Mouse (Mus musculus): Measurements from ENCODE around the gene Triobp. TPM values are rescaled to one million over a fixed set of nuclear protein-coding genes. Genes with fewer than 3 reads are reported as not detected.

Gene Triobp
- 100 to 1,000 TPM; 111 to 142 TPM for total RNA-seq (2021)
- long read RNA-seq, experiment 1, transcript Triobp-201 (14 exons, 2,570 nt), result major isoform, 195 of 252 reads
- long read RNA-seq, experiment 1, partial matches to known transcripts, result 39 of 252 reads
- long read RNA-seq, experiment 1, other reads (novel, unspliced or antisense), result 11 of 252 reads
- long read RNA-seq, experiment 2, transcript Triobp-201 (14 exons, 2,570 nt), result major isoform, 71 of 90 reads
- long read RNA-seq, experiment 2, partial matches to known transcripts, result 13 of 90 reads
- long read RNA-seq, experiment 2, other reads (novel, unspliced or antisense), result 3 of 90 reads

DNA sequence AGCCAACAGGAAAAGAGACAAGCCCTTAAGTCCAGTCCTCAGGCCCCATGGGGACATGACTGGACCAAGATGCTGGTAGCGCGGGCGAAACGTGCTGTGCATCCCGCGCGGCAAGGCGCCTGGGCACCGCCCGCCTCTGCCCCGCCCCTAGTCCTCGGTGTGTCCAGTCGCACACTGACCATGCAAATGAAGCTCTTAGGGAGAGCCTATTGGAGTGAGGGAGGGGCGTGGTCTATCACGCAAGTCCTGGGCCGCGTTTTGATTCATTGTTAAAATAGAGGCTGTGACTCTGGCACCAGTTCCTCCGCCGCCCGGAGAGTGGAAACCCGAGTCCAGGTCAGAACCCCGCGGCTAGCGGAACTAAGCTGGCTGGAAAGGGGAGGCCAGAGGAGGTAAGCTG, at the start of gene Triobp:
Gene Triobp (plus strand): TSS at position 68 of the 400 bp plus-strand sequence.
- DNase-seq, result peak; percentile 92 to 94

DNA sequence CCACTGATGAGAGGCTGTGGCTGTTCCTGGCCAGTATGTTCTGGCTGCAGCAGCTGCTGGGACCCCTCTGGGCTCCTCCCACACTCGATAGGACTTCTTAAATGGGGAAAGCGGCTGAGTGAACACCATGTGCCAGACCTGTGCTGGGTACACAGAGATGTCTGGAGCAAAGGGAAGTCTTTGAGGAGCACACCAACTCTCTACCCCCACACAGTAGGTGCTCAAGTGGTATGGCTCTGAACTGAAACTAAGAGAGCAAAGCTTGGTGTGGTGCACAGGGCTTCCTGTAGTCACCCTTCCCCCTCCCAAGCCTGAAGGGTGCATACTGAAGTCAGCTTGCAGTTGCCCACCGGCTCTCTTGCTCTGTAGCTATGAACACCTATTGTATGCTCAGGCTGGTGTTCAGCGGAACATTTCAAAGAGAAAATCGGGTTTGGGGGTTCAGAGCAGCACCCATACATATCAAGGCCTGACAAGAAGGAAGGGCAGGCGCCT, 49.0 kb upstream of the Triobp start:
- no peak for DNase-seq

DNA sequence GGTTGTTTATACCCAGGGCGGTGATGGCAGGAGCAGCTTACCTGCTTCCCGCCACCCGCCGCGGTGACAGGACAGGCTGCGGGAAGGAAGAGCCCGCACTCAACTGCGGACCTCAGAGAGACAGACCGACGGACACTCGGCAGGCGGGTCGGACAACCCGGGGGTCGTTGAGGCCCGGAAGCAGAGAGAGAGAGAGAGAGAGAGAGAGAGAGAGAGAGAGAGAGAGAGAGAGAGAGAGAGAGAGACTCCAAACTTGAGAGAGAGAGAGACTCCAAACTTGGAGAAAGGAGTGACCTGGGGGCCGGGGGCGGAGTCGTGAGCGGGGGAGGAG, 48.1 kb upstream of the Triobp start, which contains the start of gene Gm49510:
Gene Gm49510 (plus strand): TSS at position 259 of the 331 bp plus-strand sequence.
- DNase-seq, result no peak

DNA sequence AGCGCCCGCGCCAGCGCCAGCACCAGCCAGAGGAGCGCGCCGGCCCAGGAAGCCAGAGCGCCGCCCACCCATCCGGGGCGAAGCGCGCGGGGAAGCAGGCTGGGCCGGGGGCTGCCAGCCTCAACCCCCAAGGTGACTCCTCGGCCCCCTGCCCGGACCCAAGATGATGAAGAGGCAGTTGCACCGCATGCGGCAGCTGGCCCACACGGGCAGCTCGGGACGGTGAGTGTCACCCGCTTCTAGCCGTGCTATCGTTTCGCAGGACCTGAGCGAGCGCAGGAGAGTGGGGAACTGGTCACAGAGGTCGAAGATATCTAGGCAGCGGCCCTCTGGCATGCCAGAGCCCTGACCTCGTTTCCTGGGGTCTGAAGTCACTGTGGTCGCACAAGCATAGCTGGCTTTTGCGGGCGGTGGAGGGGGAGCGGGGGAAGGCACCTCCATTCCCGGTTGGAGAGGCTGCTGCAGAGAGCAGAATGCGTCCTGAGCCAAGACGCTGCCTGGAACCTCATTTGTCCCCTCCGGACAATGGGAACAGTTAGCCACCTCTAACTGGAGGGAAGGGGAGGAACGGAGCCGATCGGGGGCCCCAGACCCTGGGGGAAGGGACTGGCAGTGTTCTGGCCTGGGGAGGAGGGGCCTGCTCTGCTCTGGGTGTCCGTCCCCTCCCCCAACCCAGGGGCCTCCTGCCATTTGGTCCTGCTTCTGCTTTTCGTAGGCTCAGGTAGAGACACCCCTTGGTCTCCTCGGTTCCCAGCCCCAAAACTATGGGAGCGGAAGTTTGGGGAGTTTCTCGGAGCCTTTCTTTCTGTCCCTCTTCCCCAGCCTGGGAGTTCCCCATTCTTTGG, 47.6 kb upstream of the Triobp start, which contains the start of gene Sh3bp1:
Gene Sh3bp1 (plus strand): TSS at position 29 of the 845 bp plus-strand sequence.
- DNase-seq, result peak; percentile 75 to 86

DNA sequence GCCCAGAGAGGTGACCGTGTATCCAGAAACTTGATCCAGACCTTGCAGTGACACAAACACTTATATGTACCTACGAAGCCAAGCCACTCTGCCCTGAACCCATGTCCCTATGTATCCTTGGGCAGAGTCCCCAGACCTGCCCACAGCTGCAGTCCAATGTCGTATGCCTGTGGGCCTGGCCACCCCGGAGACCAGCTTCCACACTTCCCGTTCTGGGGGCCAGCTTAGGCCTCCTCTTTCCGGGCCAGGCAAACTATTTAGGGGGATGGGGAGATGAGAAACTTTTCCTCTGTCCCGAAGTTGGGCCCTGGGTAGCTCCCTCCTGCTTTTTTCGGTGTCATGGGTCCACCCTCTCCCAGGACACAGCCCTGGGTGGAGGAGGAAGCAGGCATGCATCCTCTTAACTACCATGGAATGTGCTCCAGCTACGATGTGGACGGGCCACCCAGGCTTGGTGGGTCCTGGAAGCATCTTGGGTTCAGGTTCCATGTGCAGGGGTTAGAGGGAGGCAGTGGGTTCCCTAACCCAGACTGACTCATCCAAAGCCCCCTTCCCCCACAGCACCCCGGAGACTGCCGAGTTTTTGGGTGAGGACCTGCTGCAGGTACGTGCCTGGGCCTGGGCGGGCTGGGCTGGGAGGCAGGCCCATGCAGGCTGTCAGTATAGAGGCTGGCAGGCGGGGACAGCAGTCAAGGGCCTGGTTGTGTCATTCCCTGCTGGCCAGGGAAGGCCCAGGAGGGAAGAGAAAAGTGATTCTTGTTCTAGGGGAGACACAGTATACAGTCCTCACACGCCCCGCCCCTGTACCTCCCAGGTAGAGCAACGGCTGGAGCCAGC, 46.7 kb upstream of the Triobp start:
- DNase-seq, result peak in 1 of 2 experiments; percentile 40

DNA sequence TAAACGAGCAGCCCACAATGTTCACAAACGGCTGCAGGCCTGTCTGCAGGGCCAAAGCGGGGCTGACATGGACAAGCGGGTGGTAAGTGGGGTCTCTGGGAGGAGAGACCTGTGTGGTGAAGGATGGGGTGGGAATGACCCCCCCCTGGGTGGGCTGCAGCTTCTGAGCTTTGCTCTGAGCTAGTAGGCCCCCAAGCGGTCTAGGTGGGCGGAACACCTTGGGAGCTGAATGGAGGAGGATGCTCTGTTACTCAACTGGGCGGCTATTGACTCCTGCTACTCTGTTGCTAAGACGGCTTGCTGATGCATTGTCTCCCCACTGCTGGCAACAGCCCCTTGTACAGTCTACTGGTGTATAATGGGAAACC, 46.1 kb upstream of the Triobp start:
- no peak for DNase-seq

DNA sequence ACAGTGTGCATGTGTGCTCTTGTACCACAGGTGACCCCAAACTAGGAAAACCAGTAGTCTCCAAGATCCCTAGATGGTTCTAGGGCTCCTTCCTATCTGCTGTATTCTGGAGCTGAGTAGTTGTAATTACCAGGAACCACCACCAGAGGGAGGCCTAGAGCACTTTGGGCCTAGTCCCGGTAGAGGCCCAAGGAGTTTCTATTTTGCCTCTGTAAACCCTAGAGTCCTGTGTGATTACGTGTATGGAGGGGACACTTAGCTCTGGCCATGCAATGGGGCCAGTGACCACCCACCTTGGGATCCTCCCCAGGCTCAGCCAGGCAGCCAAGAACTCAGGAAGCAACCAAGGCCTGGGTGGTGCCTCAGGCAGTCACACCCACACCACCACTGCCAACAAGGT, 44.3 kb upstream of the Triobp start:
- DNase-seq, result peak; percentile 79 to 90

DNA sequence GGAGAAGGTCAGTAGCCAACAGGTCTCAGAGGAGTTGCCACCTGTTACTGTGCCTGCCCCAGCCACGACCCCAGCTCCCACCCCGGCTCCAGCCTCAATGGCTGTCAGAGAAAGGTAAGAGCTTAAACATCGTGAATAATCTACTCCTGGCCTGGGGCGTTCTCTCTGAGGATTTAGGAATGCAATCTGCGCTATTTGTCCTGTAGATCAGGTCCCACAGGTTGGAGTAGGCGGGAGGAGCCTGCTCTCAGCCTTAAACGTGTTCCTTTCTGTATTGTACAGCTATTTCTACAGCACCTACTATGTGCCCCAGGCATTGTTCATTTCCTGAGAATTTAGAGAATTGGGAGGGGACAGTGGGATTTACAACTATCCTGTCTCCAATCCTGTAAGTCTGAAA, 39.1 kb upstream of the Triobp start:
- no peak for DNase-seq

DNA sequence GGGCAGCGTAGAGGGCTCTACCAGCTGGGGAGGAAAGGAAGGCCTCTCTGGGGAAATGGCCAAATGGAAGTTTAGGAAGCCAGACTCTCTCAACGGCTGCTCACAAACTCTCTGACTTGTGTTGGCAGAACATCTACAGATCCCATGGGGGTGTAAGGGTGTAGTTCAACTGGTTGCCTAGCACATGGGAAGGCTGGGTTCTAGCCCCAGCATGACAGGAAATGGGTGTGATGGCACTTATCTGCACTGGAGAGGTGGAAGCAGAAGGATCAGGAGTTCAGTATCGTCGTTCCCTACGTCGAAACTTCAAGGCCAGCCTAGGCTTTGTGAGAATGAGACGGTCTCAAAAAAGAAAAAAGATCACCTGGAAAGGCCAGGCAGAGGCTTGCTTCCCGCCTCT, 38.5 kb upstream of the Triobp start:
- DNase-seq, result no peak

DNA sequence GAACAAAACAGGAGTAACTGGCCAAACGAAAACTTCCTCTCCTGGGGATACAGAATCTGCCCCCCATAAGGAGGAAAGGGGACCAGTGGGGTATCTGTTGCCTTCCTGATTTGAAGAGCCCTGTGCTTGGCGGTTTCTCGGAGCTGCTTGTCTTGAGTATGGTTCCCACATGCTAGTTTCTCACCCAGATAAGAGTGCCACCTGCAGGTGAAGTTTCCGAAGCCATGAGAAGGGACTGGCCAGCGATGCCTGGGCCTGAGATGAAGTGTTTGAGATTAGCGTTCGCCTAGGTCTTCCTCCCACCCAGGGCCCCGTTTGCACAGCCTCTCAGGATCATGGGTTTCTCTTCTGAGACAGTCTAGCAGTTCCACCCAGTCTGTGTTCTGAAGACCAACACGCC, 35.5 kb upstream of the Triobp start:
- DNase-seq, result peak in 1 of 2 experiments; percentile 24

DNA sequence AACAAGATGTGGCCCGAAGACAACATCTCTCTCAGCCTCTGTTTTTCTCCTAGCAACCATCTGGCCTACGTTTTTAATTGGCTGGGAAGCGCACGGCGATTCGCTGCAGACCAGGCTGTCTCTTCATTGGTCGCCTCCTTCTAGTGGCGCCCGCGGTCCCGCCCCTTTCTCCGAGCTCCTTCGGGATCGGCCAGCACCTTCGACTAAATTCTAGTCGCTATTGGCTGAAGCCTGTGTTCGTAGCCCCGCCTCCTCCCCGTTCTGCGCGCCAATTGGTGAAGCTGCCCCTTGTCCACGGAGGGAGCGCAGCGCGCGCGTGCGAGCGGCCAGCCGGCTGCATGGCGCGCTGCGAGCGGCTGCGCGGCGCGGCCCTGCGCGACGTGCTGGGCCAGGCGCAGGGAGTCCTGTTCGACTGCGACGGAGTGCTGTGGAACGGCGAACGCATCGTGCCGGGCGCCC, 33.9 kb upstream of the Triobp start, which contains the start of gene Pdxp:
Gene Pdxp (plus strand): TSS at position 288 of the 459 bp plus-strand sequence.
- DNase-seq, result peak; percentile 93 to 96

DNA sequence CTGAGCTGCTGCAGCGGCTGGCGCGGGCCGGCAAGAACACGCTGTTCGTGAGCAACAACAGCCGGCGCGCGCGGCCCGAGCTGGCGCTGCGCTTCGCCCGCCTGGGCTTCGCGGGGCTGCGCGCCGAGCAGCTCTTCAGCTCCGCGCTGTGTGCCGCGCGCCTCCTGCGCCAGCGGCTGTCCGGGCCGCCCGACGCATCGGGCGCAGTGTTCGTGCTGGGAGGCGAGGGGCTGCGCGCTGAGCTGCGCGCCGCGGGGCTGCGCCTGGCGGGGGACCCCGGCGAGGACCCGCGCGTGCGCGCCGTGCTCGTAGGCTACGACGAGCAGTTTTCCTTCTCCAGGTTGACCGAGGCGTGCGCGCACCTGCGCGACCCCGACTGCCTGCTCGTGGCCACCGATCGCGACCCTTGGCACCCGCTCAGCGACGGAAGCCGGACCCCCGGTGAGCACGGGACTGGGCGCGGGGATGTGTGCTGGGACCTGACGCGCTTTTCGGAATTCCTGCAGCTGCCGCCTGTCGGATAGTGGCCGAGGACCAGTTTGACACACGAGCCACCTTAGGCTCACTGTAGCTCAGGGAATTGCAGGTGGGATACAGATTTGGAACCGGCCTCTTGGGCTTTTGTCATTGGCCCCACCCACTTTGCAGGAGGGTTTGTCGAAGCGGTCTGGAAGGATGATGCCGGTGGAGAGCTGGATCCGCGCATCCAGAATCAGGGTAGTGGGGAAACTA, 33.3 kb upstream of the Triobp start:
- DNase-seq, result peak in 1 of 2 experiments; percentile 15

DNA sequence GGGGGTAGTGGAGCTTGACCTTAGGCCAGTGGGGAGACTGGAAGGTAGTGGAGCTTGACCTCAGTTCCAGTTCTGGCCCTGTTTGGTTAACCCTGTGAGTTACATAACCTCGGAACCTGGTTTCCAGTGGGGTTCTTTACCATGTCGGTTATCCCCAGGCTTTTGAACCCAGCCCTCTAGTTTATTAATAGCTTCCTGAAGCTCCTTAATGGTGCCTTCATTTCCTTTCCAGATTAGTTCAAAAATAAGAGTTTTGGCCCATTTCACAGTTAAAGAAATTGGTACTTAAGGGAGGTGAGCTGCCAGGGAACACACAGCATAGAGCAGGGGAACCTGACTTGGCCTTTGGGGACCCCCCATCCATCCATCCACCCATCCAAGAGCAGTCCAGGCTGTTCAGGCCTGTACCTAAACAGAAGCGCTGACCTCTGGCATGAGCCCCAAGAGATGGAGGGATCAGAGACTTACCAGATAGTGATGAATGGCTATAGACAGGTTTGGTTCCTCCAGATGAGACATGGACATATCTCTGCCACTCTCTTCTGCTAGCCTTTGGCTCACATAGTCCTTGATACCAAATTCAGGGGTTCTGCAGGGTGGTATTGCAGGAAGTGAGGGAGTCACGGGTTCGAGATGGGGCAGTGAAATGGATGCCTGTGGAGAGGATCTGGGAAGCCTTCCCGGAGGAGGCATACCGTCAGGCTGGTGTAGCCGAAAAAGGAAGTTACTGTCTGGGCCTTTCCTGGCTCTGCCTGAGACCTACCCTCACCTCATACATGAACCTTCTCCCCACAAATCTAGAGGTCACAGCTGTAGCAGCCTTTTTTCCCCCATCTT, 32.5 kb upstream of the Triobp start:
- no peak for DNase-seq

DNA sequence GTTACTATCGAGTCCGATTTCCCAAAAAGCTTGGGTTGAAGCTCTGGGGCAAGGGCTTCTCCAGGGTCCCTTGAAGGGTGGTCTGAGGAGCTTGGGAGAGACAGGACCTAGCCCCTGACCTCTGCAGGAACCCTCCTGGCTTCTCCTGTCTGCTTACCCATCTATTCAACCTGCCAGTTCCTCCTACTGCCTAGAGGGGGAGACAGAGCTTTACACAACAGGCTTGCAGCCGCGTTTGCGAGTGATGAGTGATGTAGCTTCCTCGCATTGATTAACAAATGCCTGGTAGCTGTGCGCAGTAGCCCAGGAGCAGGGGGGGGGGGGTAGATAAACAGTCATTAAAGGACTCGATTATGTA, 31.9 kb upstream of the Triobp start:
- DNase-seq, result peak; percentile 69 to 81

DNA sequence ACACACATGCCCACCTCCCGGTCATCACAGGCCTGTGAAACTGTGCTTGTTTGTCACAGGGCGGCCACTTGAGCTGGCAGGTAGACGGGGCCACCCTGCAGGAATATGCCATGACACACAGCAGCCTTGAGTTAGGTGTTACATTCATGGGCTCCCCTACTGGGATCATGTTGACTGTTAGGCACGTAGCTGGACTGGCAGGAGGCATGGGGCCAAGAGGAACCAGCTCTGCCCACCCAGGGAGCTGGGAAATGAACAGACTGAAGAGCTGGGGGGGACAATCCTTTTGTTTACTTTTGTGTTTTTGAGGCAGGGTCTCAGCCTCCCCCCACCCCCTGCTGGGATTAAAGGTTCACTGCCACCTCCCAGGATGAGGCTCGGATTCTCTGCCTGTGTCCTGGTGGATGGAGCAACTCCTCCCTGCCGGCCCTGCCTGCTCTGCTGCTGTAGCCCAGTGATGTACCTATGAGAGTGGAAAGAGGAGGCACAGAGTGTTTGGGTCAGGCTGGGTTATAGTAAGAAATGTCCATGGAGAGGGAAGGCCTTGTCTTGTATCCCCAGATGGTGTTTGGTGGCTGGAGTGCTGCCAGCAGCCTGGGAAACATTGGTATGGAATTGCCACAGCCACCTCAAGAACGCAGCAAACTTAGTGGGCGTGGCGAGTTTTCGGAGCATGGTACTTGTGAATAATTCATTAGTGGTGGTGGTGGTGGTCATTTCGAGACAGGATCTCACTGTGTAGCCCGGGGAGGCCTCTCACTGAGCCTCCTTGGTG, 31.3 kb upstream of the Triobp start:
- no peak for DNase-seq

DNA sequence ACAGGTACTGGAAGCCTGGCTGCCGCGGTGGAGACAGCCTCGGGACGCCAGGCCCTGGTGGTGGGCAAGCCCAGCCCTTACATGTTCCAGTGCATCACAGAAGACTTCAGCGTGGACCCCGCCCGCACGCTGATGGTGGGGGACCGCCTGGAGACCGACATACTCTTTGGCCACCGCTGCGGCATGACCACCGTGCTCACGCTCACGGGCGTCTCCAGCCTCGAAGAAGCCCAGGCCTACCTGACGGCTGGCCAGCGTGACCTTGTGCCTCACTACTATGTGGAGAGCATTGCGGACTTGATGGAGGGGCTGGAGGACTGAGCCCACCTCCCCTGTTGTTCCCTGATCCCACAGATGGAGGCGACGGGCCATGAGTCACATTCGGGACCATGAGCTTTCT, 29.4 kb upstream of the Triobp start:
- DNase-seq, result no peak

DNA sequence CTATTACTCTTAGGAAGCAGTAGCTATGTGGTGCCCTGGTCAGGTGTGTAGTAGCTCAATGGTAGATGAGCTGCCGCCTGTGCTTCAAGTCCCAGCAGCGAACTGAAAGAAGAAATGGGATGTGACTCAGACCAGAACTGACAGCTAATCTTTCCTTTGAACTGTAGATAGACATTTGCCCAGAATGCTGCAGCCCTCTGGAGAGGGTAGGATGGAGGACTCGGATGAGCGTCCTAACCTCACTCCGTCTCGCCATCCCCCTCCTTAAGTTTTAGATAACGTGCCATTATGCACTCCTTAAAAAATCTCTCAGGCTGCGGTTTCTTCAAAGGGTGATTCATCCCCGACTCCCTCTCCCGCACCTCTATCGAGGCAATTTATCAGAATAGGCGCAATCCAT, 27.6 kb upstream of the Triobp start:
- no peak for DNase-seq

DNA sequence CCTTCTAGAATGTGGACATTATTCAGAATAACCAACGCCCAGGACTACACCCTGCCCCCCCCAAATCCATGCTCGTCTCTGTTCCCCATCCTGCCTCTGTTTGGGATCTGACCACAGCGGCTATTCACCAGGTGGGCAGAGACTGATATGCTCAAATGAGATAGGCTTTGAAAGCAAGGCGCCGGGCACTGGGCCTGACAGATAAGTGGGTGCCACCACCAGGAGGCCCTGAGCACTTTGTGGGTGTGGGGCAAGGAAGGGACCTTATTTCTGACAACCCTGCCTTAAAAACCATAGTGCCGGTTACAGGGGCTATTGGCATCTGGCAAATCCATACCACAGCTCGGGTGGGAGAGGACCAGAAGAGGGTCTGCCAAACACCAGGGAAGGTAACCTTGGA, 24.8 kb upstream of the Triobp start:
- DNase-seq, result no peak

DNA sequence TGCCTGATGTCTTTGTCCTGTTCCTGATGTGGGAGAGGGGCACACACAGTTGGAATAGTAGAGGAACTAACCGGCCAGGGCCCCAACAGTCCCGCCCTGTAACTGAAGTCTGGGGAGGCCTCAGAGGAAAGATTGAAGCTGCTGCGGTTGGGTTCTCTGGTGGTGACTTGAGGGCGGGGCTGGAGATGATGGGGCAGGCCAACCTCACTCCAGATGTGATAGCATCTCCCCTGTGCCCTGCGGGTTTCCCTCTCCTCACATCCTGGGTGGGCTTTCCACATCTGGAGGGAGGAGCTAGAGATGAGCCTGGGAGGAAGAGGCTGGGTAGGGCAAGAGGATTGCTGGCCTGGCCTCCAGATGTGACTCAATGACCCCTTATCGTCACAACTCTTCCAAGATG, 23.9 kb upstream of the Triobp start:
- DNase-seq, result no peak

DNA sequence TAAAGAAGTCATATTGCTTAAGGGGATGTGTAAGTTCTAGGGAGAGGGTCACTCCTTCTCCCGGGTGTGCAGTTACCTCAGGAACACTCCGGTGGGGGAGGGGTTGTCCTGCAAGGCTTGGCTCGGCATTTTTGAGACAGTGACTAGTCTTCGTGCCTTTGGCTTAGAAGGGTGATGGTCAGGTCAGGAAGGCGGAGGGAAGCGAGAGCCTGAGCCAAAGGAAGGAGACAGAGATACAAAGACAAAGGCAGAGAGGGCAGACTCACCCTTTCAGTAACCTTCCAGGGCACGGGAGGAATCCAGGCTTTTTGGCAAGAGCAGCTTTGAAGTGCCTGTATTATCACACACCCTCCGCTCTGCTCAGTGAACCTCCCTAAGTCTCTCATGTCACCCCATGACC, 22.4 kb upstream of the Triobp start:
- peak; percentile 64 to 80 for DNase-seq

All from adrenal gland, postnatal 36 days (tissue).